In the genomic region with DNA sequence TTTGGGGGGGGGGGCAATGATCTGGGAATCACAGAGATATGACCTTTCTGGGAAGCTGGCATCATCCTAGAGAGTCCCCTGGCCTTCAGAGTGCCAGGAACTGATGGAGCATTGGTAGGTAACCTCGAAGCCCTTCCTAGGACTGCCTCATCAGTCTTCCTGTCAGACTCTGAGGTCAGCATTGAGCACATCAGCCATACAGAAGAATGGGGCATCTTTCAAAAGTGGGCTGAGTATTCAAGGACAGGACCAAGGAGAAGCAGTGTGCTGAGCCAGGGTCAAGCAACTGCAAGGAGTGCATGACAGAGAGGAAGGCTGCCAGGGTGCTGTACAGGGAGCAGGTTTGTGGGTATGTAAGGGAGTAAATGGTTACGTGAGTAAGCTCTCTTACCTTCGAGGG, we compare ENCODE assay signal across 17 mouse cellular contexts.
A peak's percentile ranks its signal among the peaks of the same experiment; 100 is the strongest.
DNase-seq lines count a peak whose midpoint lies in the region; ATAC-seq lines count a peak whose summit lies in the region.
"Had no signal": no experiment of that assay in that cellular context is flagged by ENCODE, and none has a peak within 500 bp of the region (broad histone marks: within the 10 kb centered on the region; RNA-seq: fewer than 3 reads in every experiment).

No protein-coding gene starts in this region.

- WGBS in heart, embryonic 12.5 days: 79% methylated on average over 3 of the region's 3 CpGs

- no peak for ATAC-seq in heart, embryonic 12.5 days (ENCODE audit: insufficient number of reproducible peaks, low FRiP score)
- ATAC-seq: forebrain, embryonic 13.5 days; forebrain, embryonic 15.5 days; forebrain, postnatal 0 days had no signal

- no peaks in the 10 kb centered on the region for H3K36me3 ChIP-seq in heart, embryonic 12.5 days
- H3K36me3 ChIP-seq: embryonic facial prominence, embryonic 10.5 days; embryonic facial prominence, embryonic 12.5 days; forebrain, embryonic 15.5 days had no signal

- peaks cover 7% of the 10 kb centered on the region; the same call in 1 of the 2 replicates for H3K4me1 ChIP-seq in heart, embryonic 12.5 days (replicated peaks)
- H3K4me1 ChIP-seq: forebrain, embryonic 13.5 days; forebrain, embryonic 15.5 days had no signal

- peak; percentile 58 for DNase-seq in adrenal gland, adult 2 months
- DNase-seq in adrenal gland, postnatal 25 days: no peak
- DNase-seq in heart, adult 11 months: peak; percentile 64
- peak; percentile 61 for DNase-seq in adrenal gland, postnatal 14 days
- no peak for DNase-seq in kidney, postnatal 4 days
- DNase-seq in lung, postnatal 36 days: no peak
- DNase-seq: cerebellum, adult 11-12 months; cerebellum, adult 2 months; cerebellum, adult 9-10 months; cerebellum, postnatal 10 days; cerebellum, postnatal 25 days; forebrain, postnatal 0 days had no signal

- no peak overlapping the region for H3K4me3 ChIP-seq in heart, embryonic 12.5 days
- H3K4me3 ChIP-seq: embryonic facial prominence, embryonic 10.5 days; embryonic facial prominence, embryonic 12.5 days; forebrain, embryonic 13.5 days; forebrain, embryonic 15.5 days had no signal

- no peak overlapping the region for H3K4me2 ChIP-seq in heart, embryonic 12.5 days
- H3K4me2 ChIP-seq: embryonic facial prominence, embryonic 12.5 days; forebrain, embryonic 13.5 days; forebrain, embryonic 15.5 days had no signal

- H3K9ac ChIP-seq in heart, embryonic 12.5 days: no peak overlapping the region
- H3K9ac ChIP-seq: embryonic facial prominence, embryonic 12.5 days; forebrain, embryonic 13.5 days; forebrain, embryonic 15.5 days; forebrain, postnatal 0 days had no signal

- no peak overlapping the region for H3K27ac ChIP-seq in heart, embryonic 12.5 days (ENCODE audit: poor library complexity, severe bottlenecking)
- H3K27ac ChIP-seq: embryonic facial prominence, embryonic 10.5 days; embryonic facial prominence, embryonic 12.5 days; forebrain, embryonic 13.5 days; forebrain, embryonic 15.5 days had no signal

- H3K9me3 ChIP-seq in heart, embryonic 12.5 days (replicated peaks): no peaks in the 10 kb centered on the region
- H3K9me3 ChIP-seq: embryonic facial prominence, embryonic 10.5 days; embryonic facial prominence, embryonic 12.5 days; forebrain, embryonic 13.5 days; forebrain, embryonic 15.5 days had no signal

- H3K27me3 ChIP-seq in heart, embryonic 12.5 days (replicated peaks): peaks cover 5% of the 10 kb centered on the region; the same call in 1 of the 2 replicates
- H3K27me3 ChIP-seq: embryonic facial prominence, embryonic 12.5 days; forebrain, embryonic 13.5 days; forebrain, embryonic 15.5 days had no signal

Comparison
In these comparisons a context has a peak if more than half of its experiments do, and no peak if none do; other contexts are left out.
1. DNase-seq: peak in adrenal gland, adult 2 months (single experiment), heart, adult 11 months (single experiment) and adrenal gland, postnatal 14 days (single experiment); none in adrenal gland, postnatal 25 days (single experiment), kidney, postnatal 4 days (0 of 2) and lung, postnatal 36 days (single experiment).